ENCODE assay signal across 15 mouse cellular contexts in the genomic region with DNA sequence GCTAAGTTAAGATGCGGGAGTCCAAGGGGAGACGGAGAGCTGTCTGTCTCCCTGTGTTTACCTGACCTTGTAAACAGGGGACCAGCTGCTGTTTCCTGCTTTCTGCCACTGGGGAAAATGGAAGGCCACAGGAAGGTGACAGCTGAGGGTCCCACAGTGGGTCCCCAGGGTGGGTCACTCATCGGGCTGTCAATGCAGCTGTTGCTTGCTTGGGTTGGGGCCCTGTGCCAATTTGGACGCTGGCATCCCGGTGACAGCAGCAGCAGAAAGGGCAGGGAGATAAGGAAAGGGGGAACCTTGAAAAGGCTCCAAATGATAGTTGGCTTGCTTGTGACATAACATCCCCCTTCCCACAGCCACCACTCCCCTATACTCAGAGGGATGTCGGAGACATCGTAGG.
DNase-seq lines count a peak whose midpoint lies in the region; ATAC-seq and TF ChIP-seq lines count a peak whose summit lies in the region.
"Had no signal": no experiment of that assay in that cellular context is flagged by ENCODE, and none has a peak within 500 bp of the region (broad histone marks: within the 10 kb centered on the region; RNA-seq: fewer than 3 reads in every experiment).

No protein-coding gene starts in this region.

- TF ChIP-seq CTCF in heart, postnatal 0 days (IDR thresholded peaks at IDR 0.05; ENCODE audit: low read depth), result no peak
- no peak for TF ChIP-seq CTCF in midbrain, postnatal 0 days (IDR thresholded peaks at IDR 0.05)
- TF ChIP-seq CTCF in kidney, adult 2 months (conservative IDR thresholded peaks at IDR 0.05; ENCODE audit: insufficient read depth, insufficient read length, low read depth, low read length), result no peak

- H3K4me1 ChIP-seq in heart, postnatal 0 days (ENCODE audit: control insufficient read depth, insufficient read depth), result peaks cover 56% of the 10 kb centered on the region
- H3K4me1 ChIP-seq in heart, embryonic 10.5 days, result peaks cover 65% of the 10 kb centered on the region
- peaks cover 62% of the 10 kb centered on the region for H3K4me1 ChIP-seq in midbrain, embryonic 13.5 days (replicated peaks)
- peaks cover 12% of the 10 kb centered on the region; the same call in 1 of the 2 replicates for H3K4me1 ChIP-seq in midbrain, postnatal 0 days (ENCODE audit: insufficient read depth, low read length)
- H3K4me1 ChIP-seq in kidney, adult 2 months (ENCODE audit: control insufficient read depth, insufficient read depth, low read length), result peaks cover 5% of the 10 kb centered on the region

- H3K9ac ChIP-seq in heart, postnatal 0 days (replicated peaks; ENCODE audit: low read depth, low read length), result peak overlapping the region; percentile 26; the same call in 1 of the 2 replicates
- H3K9ac ChIP-seq in midbrain, embryonic 13.5 days (replicated peaks), result 0 out of 2 replicates have a peak overlapping the region, but pooled peaks have one; percentile 32
- H3K9ac ChIP-seq in midbrain, postnatal 0 days (replicated peaks; ENCODE audit: low read length, poor library complexity, severe bottlenecking), result no peak overlapping the region
- H3K9ac ChIP-seq: intestine, embryonic 15.5 days; stomach, embryonic 15.5 days had no signal

- peak overlapping the region; percentile 9; the same call in 1 of the 2 replicates for H3K27ac ChIP-seq in heart, postnatal 0 days (ENCODE audit: low read depth)
- H3K27ac ChIP-seq in heart, embryonic 10.5 days, result no peak overlapping the region
- 0 out of 2 replicates have a peak overlapping the region, but pooled peaks have one; percentile 57 for H3K27ac ChIP-seq in midbrain, embryonic 13.5 days
- H3K27ac ChIP-seq in midbrain, postnatal 0 days (ENCODE audit: low read depth, low read length), result no peak overlapping the region
- no peak overlapping the region for H3K27ac ChIP-seq in kidney, adult 2 months (ENCODE audit: insufficient read depth, low read depth, low read length)
- H3K27ac ChIP-seq: intestine, embryonic 15.5 days; stomach, embryonic 15.5 days had no signal

- WGBS in heart, postnatal 0 days, result 17% methylated on average over 7 of the region's 7 CpGs
- 68% methylated on average over 7 of the region's 7 CpGs for WGBS in heart, embryonic 10.5 days
- 72% methylated on average over 7 of the region's 7 CpGs for WGBS in midbrain, embryonic 13.5 days
- 53% methylated on average over 7 of the region's 7 CpGs for WGBS in midbrain, postnatal 0 days
- WGBS in kidney, adult 2 months, result 67% methylated on average over 7 of the region's 7 CpGs

- no peak for TF ChIP-seq EP300 in heart, postnatal 0 days (IDR thresholded peaks at IDR 0.05; ENCODE audit: low read depth)

- H3K9me3 ChIP-seq in heart, postnatal 0 days (replicated peaks; ENCODE audit: control insufficient read depth, low read length), result no peaks in the 10 kb centered on the region; the same call in 1 of the 2 replicates
- H3K9me3 ChIP-seq in heart, embryonic 10.5 days, result no peaks in the 10 kb centered on the region
- H3K9me3 ChIP-seq in midbrain, embryonic 13.5 days, result no peaks in the 10 kb centered on the region
- no peaks in the 10 kb centered on the region for H3K9me3 ChIP-seq in midbrain, postnatal 0 days (ENCODE audit: low read length)
- H3K9me3 ChIP-seq: intestine, embryonic 15.5 days; stomach, embryonic 15.5 days had no signal

- H3K36me3 ChIP-seq in heart, postnatal 0 days (replicated peaks; ENCODE audit: control insufficient read depth, insufficient read depth, low read length), result no peaks in the 10 kb centered on the region
- H3K36me3 ChIP-seq in heart, embryonic 10.5 days, result no peaks in the 10 kb centered on the region
- H3K36me3 ChIP-seq in midbrain, embryonic 13.5 days, result no peaks in the 10 kb centered on the region
- H3K36me3 ChIP-seq in midbrain, postnatal 0 days (ENCODE audit: insufficient read depth, low read length), result no peaks in the 10 kb centered on the region
- H3K36me3 ChIP-seq in kidney, adult 2 months (ENCODE audit: control insufficient read depth, insufficient read depth, low read length), result no peaks in the 10 kb centered on the region
- H3K36me3 ChIP-seq: intestine, embryonic 15.5 days; stomach, embryonic 15.5 days had no signal

- no peaks in the 10 kb centered on the region for H3K27me3 ChIP-seq in heart, postnatal 0 days (ENCODE audit: control insufficient read depth, insufficient read depth, low read length)
- H3K27me3 ChIP-seq in heart, embryonic 10.5 days (ENCODE audit: insufficient read depth, poor library complexity, severe bottlenecking), result no peaks in the 10 kb centered on the region; the same call in 1 of the 2 replicates
- no peaks in the 10 kb centered on the region for H3K27me3 ChIP-seq in midbrain, embryonic 13.5 days
- no peaks in the 10 kb centered on the region for H3K27me3 ChIP-seq in midbrain, postnatal 0 days (ENCODE audit: insufficient read depth, low read length)
- no peaks in the 10 kb centered on the region for H3K27me3 ChIP-seq in kidney, adult 2 months (replicated peaks; ENCODE audit: control insufficient read depth, insufficient read depth, low read length)
- H3K27me3 ChIP-seq: CH12.LX; intestine, embryonic 15.5 days; stomach, embryonic 15.5 days had no signal

- no peak for ATAC-seq in heart, postnatal 0 days (ENCODE audit: insufficient read depth, low read depth)
- no peak for ATAC-seq in midbrain, embryonic 13.5 days
- no peak for ATAC-seq in midbrain, postnatal 0 days (ENCODE audit: low FRiP score)
- ATAC-seq: intestine, embryonic 15.5 days had no signal

- peak; percentile 28 for DNase-seq in heart, postnatal 0 days (ENCODE audit: low spot score)
- no peak for DNase-seq in heart, embryonic 10.5 days (ENCODE audit: low spot score)
- no peak for DNase-seq in midbrain, postnatal 0 days (ENCODE audit: low spot score)
- DNase-seq in adrenal gland, adult 2 months, result peak; percentile 84
- peak; percentile 80 to 81 for DNase-seq in adrenal gland, postnatal 36 days
- no peak for DNase-seq in kidney, adult 2 months
- DNase-seq in Muller cell, postnatal 12 days (ENCODE audit: inconsistent ontology term), result no peak
- DNase-seq: cerebellum, postnatal 25 days; kidney, postnatal 10 days; thymus, postnatal 36 days had no signal

- no peak for TF ChIP-seq POLR2A in kidney, adult 2 months (IDR thresholded peaks at IDR 0.05; ENCODE audit: low read depth, low read length)

- H3K4me3 ChIP-seq in heart, postnatal 0 days (ENCODE audit: low read depth, low read length), result no peak overlapping the region
- no peak overlapping the region for H3K4me3 ChIP-seq in heart, embryonic 10.5 days
- no peak overlapping the region for H3K4me3 ChIP-seq in midbrain, embryonic 13.5 days (replicated peaks)
- H3K4me3 ChIP-seq in midbrain, postnatal 0 days (ENCODE audit: low read depth, low read length), result no peak overlapping the region
- no peak overlapping the region for H3K4me3 ChIP-seq in kidney, adult 2 months (ENCODE audit: insufficient read depth, low read depth, low read length)
- H3K4me3 ChIP-seq: intestine, embryonic 15.5 days; stomach, embryonic 15.5 days had no signal

- peak overlapping the region; percentile 35; the same call in 1 of the 2 replicates for H3K4me2 ChIP-seq in heart, postnatal 0 days (ENCODE audit: low read depth, low read length)
- no peak overlapping the region for H3K4me2 ChIP-seq in midbrain, embryonic 13.5 days (replicated peaks)
- H3K4me2 ChIP-seq in midbrain, postnatal 0 days (ENCODE audit: low read depth, low read length, poor library complexity, severe bottlenecking), result no peak overlapping the region
- H3K4me2 ChIP-seq: intestine, embryonic 15.5 days; liver, embryonic 11.5 days; stomach, embryonic 15.5 days had no signal

Comparison
In these comparisons a context has a peak if more than half of its experiments do, and no peak if none do; other contexts are left out.
1. DNase-seq: peak in heart, postnatal 0 days (single experiment), adrenal gland, adult 2 months (single experiment) and adrenal gland, postnatal 36 days (2 of 2); none in heart, embryonic 10.5 days (single experiment), midbrain, postnatal 0 days (single experiment), kidney, adult 2 months (single experiment) and Muller cell, postnatal 12 days (single experiment).
2. H3K27ac ChIP-seq: peak in heart, postnatal 0 days (single experiment) and midbrain, embryonic 13.5 days (single experiment); none in heart, embryonic 10.5 days (single experiment), midbrain, postnatal 0 days (single experiment) and kidney, adult 2 months (single experiment).